Mouse (Mus musculus) olfactory bulb, adult 2 months (tissue): ENCODE data around the gene Fgfr2. TPM values are rescaled to one million over a fixed set of nuclear protein-coding genes. Genes with fewer than 3 reads are reported as not detected.

Source experiments
- H3K27ac ChIP-seq: fragments of 200-500 bp; 2 replicates; pipeline ENCODE4 v1.5.1; 2012; ENCODE audit warnings: low read depth, low read length; ENCODE audit not compliant: insufficient read depth
- H3K4me1 ChIP-seq: fragments of 200-500 bp; 2 replicates; pipeline ENCODE4 v1.6.1; 2012; ENCODE audit warnings: low read length; ENCODE audit not compliant: control insufficient read depth, insufficient read depth
- H3K4me3 ChIP-seq: fragments of 200-500 bp; 2 replicates; pipeline ENCODE4 v1.5.1; 2012; ENCODE audit warnings: mild to moderate bottlenecking, low read depth, low read length, moderate library complexity; ENCODE audit not compliant: insufficient read depth
- CTCF ChIP-seq: fragments of 200-500 bp; IDR thresholded peaks from 2 replicates; pipeline ENCODE4 v1.5.1; 2012; ENCODE audit warnings: low read depth, mild to moderate bottlenecking, low read length, moderate library complexity; ENCODE audit not compliant: insufficient read depth
- POLR2A ChIP-seq: fragments of 200-500 bp; IDR thresholded peaks from 2 replicates; pipeline ENCODE4 v1.6.1; 2012; ENCODE audit warnings: mild to moderate bottlenecking, low read depth, low read length, moderate library complexity; ENCODE audit not compliant: insufficient read depth
- whole genome bisulfite sequencing: fragments of 180-500 bp; shearing (Covaris S2); methylation state at CpG from one replicate; pipeline ENCODE4 v1.1.7; 2018; 5-methylcytosine and 5-hydroxymethylcytosine counted together
- polyA plus RNA-seq: library from polyadenylated mRNA; stranded (reverse); fragments of >200 nt; gene quantifications from 2 replicates; pipeline ENCODE4 v1.2.4, GENCODE M21; 2012; ENCODE audit warnings: low replicate concordance; ENCODE audit not compliant: missing spikeins, insufficient read depth, insufficient read length

The Fgfr2 gene
- polyA plus RNA-seq, 1 experiment: not detected

- 93% methylated on average over 22 of the region's 22 CpGs for WGBS
- TF ChIP-seq POLR2A: no peak
- TF ChIP-seq CTCF: no peak
- Histone ChIP-seq H3K4me3 (no peak overlapping the region), H3K4me1 (peaks cover 7% of the 10 kb centered on the region), H3K27ac (no peak overlapping the region)
These were observed 363.7 kb downstream of the Fgfr2 start for GRCm38 (mm10) chr7:132759405-132759891.

GRCm38 (mm10) chr7:132758875-132759274 is 364.3 kb downstream of the Fgfr2 start:
- H3K27ac ChIP-seq: no peak overlapping the region
- WGBS: 74% methylated on average over 5 of the region's 5 CpGs

GRCm38 (mm10) chr7:132756325-132756724 is 366.8 kb downstream of the Fgfr2 start:
- no peak overlapping the region for H3K27ac ChIP-seq
- H3K4me3 ChIP-seq: no peak overlapping the region
- WGBS: 95% methylated on average over 5 of the region's 5 CpGs
- peaks cover 16% of the 10 kb centered on the region for H3K4me1 ChIP-seq
- TF ChIP-seq POLR2A (no peak), CTCF (no peak)

More at GRCm38 (mm10) chr7:132758875-132759274, 364.3 kb downstream of the Fgfr2 start:
- TF ChIP-seq CTCF (no peak), POLR2A (no peak)
- Histone ChIP-seq H3K4me3 (no peak overlapping the region), H3K4me1 (peaks cover 11% of the 10 kb centered on the region)

GRCm38 (mm10) chr7:132754389-132754750 is 368.8 kb downstream of the Fgfr2 start:
- 49% methylated on average over 3 of the region's 3 CpGs for WGBS
- Histone ChIP-seq H3K4me3 (no peak overlapping the region), H3K27ac (no peak overlapping the region), H3K4me1 (peaks cover 16% of the 10 kb centered on the region)
- no peak for TF ChIP-seq POLR2A
- TF ChIP-seq CTCF: no peak

GRCm38 (mm10) chr7:132753518-132754388 is 369.4 kb downstream of the Fgfr2 start:
- TF ChIP-seq POLR2A (no peak), CTCF (no peak)
- Histone ChIP-seq H3K4me1 (peaks cover 16% of the 10 kb centered on the region), H3K4me3 (no peak overlapping the region), H3K27ac (no peak overlapping the region)
- 53% methylated on average over 4 of the region's 4 CpGs for WGBS

- WGBS: 52% methylated on average over 2 of the region's 2 CpGs
- H3K27ac ChIP-seq: no peak overlapping the region
These were observed 371.4 kb downstream of the Fgfr2 start for GRCm38 (mm10) chr7:132751716-132752115.

GRCm38 (mm10) chr7:132749504-132749903 is 373.6 kb downstream of the Fgfr2 start:
- TF ChIP-seq CTCF (no peak), POLR2A (no peak)
- Histone ChIP-seq H3K4me1 (peaks cover 13% of the 10 kb centered on the region), H3K27ac (no peak overlapping the region), H3K4me3 (no peak overlapping the region)
- 95% methylated on average over 11 of the region's 11 CpGs for whole genome bisulfite sequencing

More at GRCm38 (mm10) chr7:132751716-132752115, 371.4 kb downstream of the Fgfr2 start:
- Histone ChIP-seq H3K4me1 (peaks cover 20% of the 10 kb centered on the region), H3K4me3 (no peak overlapping the region)
- no peak for TF ChIP-seq CTCF
- TF ChIP-seq POLR2A: no peak

- no peak for TF ChIP-seq POLR2A
- no peak for TF ChIP-seq CTCF
- peaks cover 3% of the 10 kb centered on the region for H3K4me1 ChIP-seq
- no peak overlapping the region for H3K4me3 ChIP-seq
- WGBS: 88% methylated on average over 3 of the region's 3 CpGs
- no peak overlapping the region for H3K27ac ChIP-seq
These were observed 374.9 kb downstream of the Fgfr2 start for GRCm38 (mm10) chr7:132748076-132748769.

- TF ChIP-seq POLR2A (no peak), CTCF (no peak)
- WGBS: 63% methylated on average over 6 of the region's 6 CpGs
- no peak overlapping the region for H3K4me3 ChIP-seq
- no peak overlapping the region for H3K27ac ChIP-seq
- peaks cover 3% of the 10 kb centered on the region for H3K4me1 ChIP-seq
These were observed 376.1 kb downstream of the Fgfr2 start for GRCm38 (mm10) chr7:132747096-132747495.
